Mouse (Mus musculus) brain, embryonic 14.5 days (tissue): ENCODE measurements at regions not wholly inside any gene's neighbourhood (a gene's known extent, or its start where the extent isn't known, plus 50 kb on each side); places are given as distances from the start of the nearest gene placed in this dataset.

Source experiments
- CTCF ChIP-seq: fragments of 200-500 bp; IDR thresholded peaks from 2 replicates; pipeline ENCODE4 v1.5.1; 2012; ENCODE audit warnings: inconsistent platforms, mild to moderate bottlenecking, moderate library complexity, borderline replicate concordance; ENCODE audit not compliant: insufficient read depth, insufficient read length; ENCODE audit errors: extremely low read depth
- POLR2A ChIP-seq: fragments of 200-500 bp; IDR thresholded peaks from 2 replicates; pipeline ENCODE4 v1.6.1; 2012; ENCODE audit warnings: mild to moderate bottlenecking, inconsistent platforms, borderline replicate concordance; ENCODE audit not compliant: poor library complexity, insufficient read depth, insufficient read length, severe bottlenecking; ENCODE audit errors: extremely low read depth

DNA sequence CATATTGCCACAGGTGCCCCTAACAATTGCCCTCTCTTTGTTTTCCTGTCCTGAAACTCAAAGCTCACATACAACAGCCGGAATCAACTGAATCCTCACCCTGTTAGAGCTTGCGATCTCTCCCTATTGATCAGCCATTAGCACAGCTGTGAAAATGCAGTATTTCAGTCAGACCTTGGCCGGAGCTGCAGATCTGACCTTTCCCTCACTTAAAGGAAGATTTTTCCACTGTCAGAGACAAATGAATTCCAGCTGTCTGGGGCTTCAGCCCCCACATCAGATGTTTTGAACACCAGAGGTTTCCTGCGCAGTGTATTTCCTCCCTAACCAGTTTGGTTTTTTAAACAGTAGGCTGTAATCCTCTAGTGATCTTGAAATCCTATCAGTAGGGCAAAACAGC, 87.0 kb upstream of the 1110032F04Rik start:
- TF ChIP-seq POLR2A (no peak), CTCF (no peak)
